Mouse (Mus musculus) liver, embryonic 14.5 days (tissue): Measurements from ENCODE around the gene Pnmal1. TPM values are rescaled to one million over a fixed set of nuclear protein-coding genes. Genes with fewer than 3 reads are reported as not detected.

Experiments
- ATAC-seq: fragments of 200-750 bp; cut with Nextera tagmentation; 2 replicates; pipeline ENCODE4 v1.8.0; 2017; ENCODE audit warnings: moderate number of reproducible peaks, mild to moderate bottlenecking, moderate library complexity; ENCODE audit not compliant: insufficient read depth
- DNase-seq, 3 experiments: peaks; one replicate each; pipeline ENCODE4 v3.0.0-alpha.2; 2012 to 2013; ENCODE audit warnings: low read depth in 3 of 3, low spot score in 3 of 3
- H3K27ac ChIP-seq: fragments of 300-500 bp; sonication (generic); 2 replicates; pipeline ENCODE4 v1.5.1; 2014; ENCODE audit warnings: moderate library complexity, mild to moderate bottlenecking, control low read depth, inconsistent platforms
- H3K27me3 ChIP-seq: fragments of 300-500 bp; sonication (generic); 2 replicates; pipeline ENCODE4 v1.6.1; 2014; ENCODE audit warnings: mild to moderate bottlenecking, low read length, moderate library complexity; ENCODE audit not compliant: control insufficient read depth, insufficient read depth
- H3K36me3 ChIP-seq: fragments of 300-500 bp; sonication (generic); replicated peaks from 2 replicates; pipeline ENCODE4 v1.6.1; 2014; ENCODE audit warnings: low read depth; ENCODE audit not compliant: control insufficient read depth, insufficient read depth
- H3K4me1 ChIP-seq, 2 experiments: fragments of 200-500 bp in 1 of 2; fragments of 300-500 bp in 1 of 2; sonication (generic) in 1 of 2; replicated peaks; 2 replicates each; pipeline ENCODE4 v1.6.1; 2012 to 2014; ENCODE audit warnings: antibody characterized with exemption in 1 of 2, inconsistent platforms in 1 of 2, low read length in 1 of 2; ENCODE audit not compliant: control insufficient read depth in 2 of 2, insufficient read depth in 2 of 2
- H3K4me2 ChIP-seq: fragments of 300-500 bp; sonication (generic); 2 replicates; pipeline ENCODE4 v1.6.1; 2014; ENCODE audit warnings: low read depth, mild to moderate bottlenecking, control low read depth, moderate library complexity
- H3K4me3 ChIP-seq, 2 experiments: fragments of 200-500 bp in 1 of 2; fragments of 300-500 bp in 1 of 2; sonication (generic) in 1 of 2; 2 replicates each; pipeline ENCODE4 v1.5.1; 2012 to 2014; ENCODE audit warnings: low read depth in 2 of 2, low read length in 2 of 2, mild to moderate bottlenecking in 2 of 2, control low read depth in 1 of 2, inconsistent platforms in 1 of 2, moderate library complexity in 1 of 2; ENCODE audit not compliant: insufficient read depth in 1 of 2
- H3K9ac ChIP-seq: fragments of 300-500 bp; sonication (generic); replicated peaks from 2 replicates; pipeline ENCODE4 v1.6.1; 2014; ENCODE audit warnings: mild to moderate bottlenecking, control low read depth, moderate library complexity
- H3K9me3 ChIP-seq: fragments of 300-500 bp; sonication (generic); 2 replicates; pipeline ENCODE4 v1.6.1; 2016; ENCODE audit warnings: low read length, mixed read lengths; ENCODE audit not compliant: control insufficient read depth
- CTCF ChIP-seq: IDR thresholded peaks from 2 replicates; pipeline ENCODE4 v1.5.1; 2016; ENCODE audit warnings: antibody characterized with exemption, low read depth, control low read depth
- EP300 ChIP-seq: IDR thresholded peaks from 2 replicates; pipeline ENCODE4 v1.6.1; 2016; ENCODE audit warnings: antibody characterized with exemption, low read depth
- WGBS: fragments of 180-500 bp; shearing (Covaris S2); extraction: QIAGEN DNeasy Blood & Tissue Kit; methylation state at CpG from one replicate; pipeline ENCODE4 v1.1.7; 2014; ENCODE audit not compliant: insufficient replicate concordance; 5-methylcytosine and 5-hydroxymethylcytosine counted together
- polyA plus RNA-seq, 2 experiments: library from polyadenylated mRNA; depleted of rRNA in 1 of 2; stranded (reverse) in 1 of 2; unstranded in 1 of 2; fragments of >200 nt; fragmentation: Nextera tagmentation in 1 of 2; extraction: Ambion mirVana in 1 of 2; gene quantifications; 2 replicates each; pipeline versions ENCODE4 v1.2.1 to v1.2.3; 2012 to 2014

Gene Pnmal1
- polyA plus RNA-seq, 2 experiments: 0.01 to 0.03 TPM

- no peak overlapping the region for H3K9ac ChIP-seq
- H3K36me3 ChIP-seq: no peaks in the 10 kb centered on the region
- peaks cover 2 to 5% of the 10 kb centered on the region in 2 experiments; a peak in 3 of 4 replicates for H3K4me1 ChIP-seq
- no peak for DNase-seq
- H3K27me3 ChIP-seq: no peaks in the 10 kb centered on the region
- no peak for ATAC-seq
- TF ChIP-seq EP300: no peak
- TF ChIP-seq CTCF: no peak
- no peak overlapping the region for H3K4me3 ChIP-seq
- H3K27ac ChIP-seq: no peak overlapping the region
- WGBS: 32% methylated on average over 2 of the region's 2 CpGs
- H3K4me2 ChIP-seq: no peak overlapping the region
- H3K9me3 ChIP-seq: no peaks in the 10 kb centered on the region
Measured at GRCm38 (mm10) chr7:16928341-16928740, 31.1 kb upstream of the Pnmal1 start.

GRCm38 (mm10) chr7:16930850-16931249 is 28.6 kb upstream of the Pnmal1 start:
- no peaks in the 10 kb centered on the region for H3K9me3 ChIP-seq
- no peak overlapping the region for H3K27ac ChIP-seq
- TF ChIP-seq EP300 (no peak), CTCF (peak; percentile 83)
- H3K4me1 ChIP-seq: no peaks in the 10 kb centered on the region
- H3K27me3 ChIP-seq: no peaks in the 10 kb centered on the region
- no peak overlapping the region for H3K9ac ChIP-seq
- no peak for ATAC-seq
- DNase-seq: no peak
- no peak overlapping the region for H3K4me3 ChIP-seq
- no peak overlapping the region for H3K4me2 ChIP-seq
- no peaks in the 10 kb centered on the region for H3K36me3 ChIP-seq
- WGBS: 5% methylated on average over 1 of the region's 1 CpGs

GRCm38 (mm10) chr7:16931968-16932627 is 27.4 kb upstream of the Pnmal1 start:
- DNase-seq (peak; percentile 56 to 73 (median 63)), ATAC-seq (peak; percentile 54; the same call in 1 of the 2 replicates)
- no peak overlapping the region for H3K27ac ChIP-seq
- H3K9ac ChIP-seq: no peak overlapping the region
- 16% methylated on average over 14 of the region's 14 CpGs for WGBS
- no peak overlapping the region for H3K4me3 ChIP-seq
- H3K4me1 ChIP-seq: no peaks in the 10 kb centered on the region
- H3K36me3 ChIP-seq: no peaks in the 10 kb centered on the region
- H3K27me3 ChIP-seq: no peaks in the 10 kb centered on the region
- no peaks in the 10 kb centered on the region for H3K9me3 ChIP-seq
- H3K4me2 ChIP-seq: no peak overlapping the region
- TF ChIP-seq EP300 (no peak), CTCF (peak; percentile 92)

- no peak for ATAC-seq
- TF ChIP-seq CTCF (peak; percentile 77), EP300 (no peak)
- no peaks in the 10 kb centered on the region for H3K36me3 ChIP-seq
Measured at GRCm38 (mm10) chr7:16932704-16933577, 26.5 kb upstream of the Pnmal1 start.

GRCm38 (mm10) chr7:16937312-16937711 is 22.2 kb upstream of the Pnmal1 start:
- H3K27me3 ChIP-seq: peaks cover 2% of the 10 kb centered on the region; the same call in 1 of the 2 replicates
- no peaks in the 10 kb centered on the region for H3K4me1 ChIP-seq
- H3K27ac ChIP-seq: no peak overlapping the region
- DNase-seq: no peak
- no peak for ATAC-seq
- H3K36me3 ChIP-seq: no peaks in the 10 kb centered on the region
- no peak overlapping the region for H3K4me2 ChIP-seq
- no peaks in the 10 kb centered on the region for H3K9me3 ChIP-seq
- TF ChIP-seq CTCF (peak; percentile 77), EP300 (no peak)
- no peak overlapping the region for H3K9ac ChIP-seq
- no peak overlapping the region for H3K4me3 ChIP-seq
- WGBS: 40% methylated on average over 4 of the region's 4 CpGs

More at GRCm38 (mm10) chr7:16932704-16933577, 26.5 kb upstream of the Pnmal1 start:
- DNase-seq: peak in 2 of 3 experiments; percentile 64 to 66
- Histone ChIP-seq H3K4me1 (no peaks in the 10 kb centered on the region), H3K27ac (no peak overlapping the region), H3K4me2 (no peak overlapping the region), H3K9me3 (no peaks in the 10 kb centered on the region), H3K4me3 (no peak overlapping the region), H3K9ac (no peak overlapping the region), H3K27me3 (no peaks in the 10 kb centered on the region)
- WGBS: 24% methylated on average over 14 of the region's 14 CpGs
